Mouse (Mus musculus) testis, adult 2 months (tissue): ENCODE measurements around the gene Lama2. TPM values are rescaled to one million over a fixed set of nuclear protein-coding genes. Genes with fewer than 3 reads are reported as not detected.
"Not testable (repeated sequence)": the region's sequence is repeated elsewhere in the genome, so short reads cannot be mapped to it uniquely, and the experiment has no call there.

Experiments
- H3K27ac ChIP-seq: fragments of 200-500 bp; 2 replicates; pipeline ENCODE4 v1.5.1; 2012; ENCODE audit warnings: low read depth, low read length; ENCODE audit not compliant: control insufficient read depth, insufficient read depth
- H3K27me3 ChIP-seq: fragments of 200-500 bp; 2 replicates; pipeline ENCODE4 v1.6.1; 2012; ENCODE audit warnings: mild to moderate bottlenecking, low read length, moderate library complexity; ENCODE audit not compliant: control insufficient read depth, insufficient read depth
- H3K36me3 ChIP-seq: fragments of 200-500 bp; 2 replicates; pipeline ENCODE4 v1.6.1; 2012; ENCODE audit warnings: mild to moderate bottlenecking, low read length; ENCODE audit not compliant: control insufficient read depth, insufficient read depth
- H3K4me1 ChIP-seq: fragments of 200-500 bp; 2 replicates; pipeline ENCODE4 v1.6.1; 2012; ENCODE audit warnings: low read length; ENCODE audit not compliant: control insufficient read depth, insufficient read depth
- H3K4me3 ChIP-seq: fragments of 200-500 bp; 2 replicates; pipeline ENCODE4 v1.5.1; 2012; ENCODE audit warnings: low read depth, mild to moderate bottlenecking, low read length, moderate library complexity, mixed read lengths; ENCODE audit not compliant: control insufficient read depth
- CTCF ChIP-seq: fragments of 200-500 bp; IDR thresholded peaks from 2 replicates; pipeline ENCODE4 v1.5.1; 2012; ENCODE audit warnings: low read depth, mild to moderate bottlenecking, inconsistent platforms, low read length, moderate library complexity; ENCODE audit not compliant: control insufficient read depth, insufficient read depth, insufficient replicate concordance
- POLR2A ChIP-seq: fragments of 200-500 bp; IDR thresholded peaks from 2 replicates; pipeline ENCODE4 v1.6.1; 2012; ENCODE audit warnings: low read depth, mild to moderate bottlenecking, inconsistent platforms, low read length, moderate library complexity; ENCODE audit not compliant: control insufficient read depth
- polyA plus RNA-seq: library from polyadenylated mRNA; depleted of rRNA; stranded (reverse); fragments of >200 nt; gene quantifications from 2 replicates; pipeline ENCODE4 v1.2.3, GENCODE M21; 2012

The Lama2 gene
- polyA plus RNA-seq, 1 experiment: 6.8 TPM

DNA sequence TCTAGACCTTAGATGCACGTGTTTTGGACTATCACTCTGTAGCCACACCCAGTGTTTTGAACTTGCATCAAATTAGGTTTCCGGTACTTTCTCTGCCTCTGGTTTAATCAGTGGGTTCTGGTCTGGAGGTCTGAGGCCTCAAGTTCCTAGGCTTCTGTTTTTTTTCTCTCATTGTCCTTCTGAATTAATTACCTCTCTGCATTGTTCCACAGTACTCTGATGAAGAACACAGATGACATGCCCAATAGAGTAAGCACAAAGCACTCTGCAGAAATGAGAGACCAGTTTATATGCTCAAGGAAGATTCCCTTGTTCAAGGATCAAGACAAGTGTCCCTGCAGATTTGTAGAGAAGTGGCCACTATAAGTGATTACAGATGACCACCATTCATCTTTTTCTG lies 613.8 kb downstream of the Lama2 start:
- no peak overlapping the region for H3K27ac ChIP-seq
- no peak for TF ChIP-seq POLR2A
- TF ChIP-seq CTCF: no peak

DNA sequence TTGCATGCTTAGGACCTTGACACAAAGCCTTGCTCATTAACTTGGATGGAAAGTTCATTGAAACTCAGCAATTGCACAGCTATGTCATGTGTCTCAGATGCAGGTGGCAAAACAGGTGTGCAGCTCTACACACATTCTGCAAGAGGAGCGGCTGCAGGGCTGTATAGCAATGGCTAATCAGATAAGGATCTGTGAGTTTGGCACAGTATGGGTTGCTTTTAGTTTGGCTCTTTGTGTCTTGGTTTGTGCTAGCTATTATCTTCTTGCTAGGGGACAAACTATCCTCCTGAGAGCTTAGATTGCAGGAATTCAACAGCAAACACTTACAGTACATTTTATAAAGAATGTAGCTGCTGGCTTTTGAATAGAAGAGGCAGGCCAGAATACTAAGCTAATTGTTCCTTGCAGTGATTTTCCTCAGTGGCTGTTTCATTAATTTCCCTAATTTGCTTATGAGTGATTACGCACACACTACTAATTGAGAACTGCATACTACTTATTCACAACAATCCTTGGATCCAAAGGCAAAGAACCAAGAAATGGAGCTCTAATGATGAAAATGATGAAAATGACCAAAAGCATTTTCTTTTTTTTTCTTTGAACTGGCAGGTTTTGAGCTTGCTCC lies 617.9 kb downstream of the Lama2 start:
- Histone ChIP-seq H3K4me1 (no peaks in the 10 kb centered on the region), H3K36me3 (no peaks in the 10 kb centered on the region), H3K27me3 (no peaks in the 10 kb centered on the region), H3K4me3 (no peak overlapping the region), H3K27ac (no peak overlapping the region)
- no peak for TF ChIP-seq POLR2A
- no peak for TF ChIP-seq CTCF

More for the DNA sequence above, 613.8 kb downstream of the Lama2 start:
- Histone ChIP-seq H3K4me1 (no peaks in the 10 kb centered on the region), H3K27me3 (no peaks in the 10 kb centered on the region), H3K4me3 (no peak overlapping the region), H3K36me3 (no peaks in the 10 kb centered on the region)

DNA sequence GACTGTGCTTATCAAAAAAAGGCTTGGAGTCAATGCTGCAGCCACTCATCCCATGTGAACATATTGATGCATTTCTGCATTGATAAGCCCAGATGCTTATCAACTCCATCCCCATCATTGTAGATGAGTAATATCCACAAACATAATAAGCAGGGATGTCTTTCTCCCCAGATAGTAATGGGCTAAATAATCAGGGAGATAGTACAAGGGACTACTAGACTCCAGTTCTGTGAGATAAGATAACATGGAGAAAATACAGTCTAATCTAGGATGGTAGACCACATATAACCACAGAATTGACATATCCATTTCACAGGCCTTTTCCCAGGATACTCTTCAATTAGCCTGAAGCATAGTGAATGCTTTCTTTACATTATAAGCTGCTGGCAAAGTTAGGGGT lies 622.9 kb downstream of the Lama2 start:
- TF ChIP-seq POLR2A: no peak
- no peak for TF ChIP-seq CTCF
- Histone ChIP-seq H3K27ac (no peak overlapping the region), H3K4me3 (no peak overlapping the region), H3K4me1 (no peaks in the 10 kb centered on the region), H3K27me3 (no peaks in the 10 kb centered on the region), H3K36me3 (no peaks in the 10 kb centered on the region)

DNA sequence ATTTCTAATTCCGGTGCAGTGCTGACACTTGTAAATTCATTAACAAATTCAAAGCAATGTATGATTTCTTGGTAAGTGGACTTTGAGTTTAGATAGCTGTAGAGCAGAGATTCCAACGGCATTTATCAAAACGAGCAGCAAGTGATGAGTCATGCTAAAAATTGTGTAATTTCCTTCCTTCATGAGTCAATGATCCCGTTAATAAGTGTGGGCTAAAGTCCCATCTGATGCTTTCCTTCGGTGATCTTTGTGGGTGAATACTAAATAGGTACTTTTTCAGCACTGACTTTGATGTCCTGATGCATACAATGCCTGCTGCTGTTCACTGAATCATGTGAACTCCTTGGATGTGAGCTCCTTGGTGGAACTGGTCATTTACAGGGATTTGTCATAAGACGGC lies 623.6 kb downstream of the Lama2 start:
- H3K4me3 ChIP-seq: no peak overlapping the region
- H3K27me3 ChIP-seq: no peaks in the 10 kb centered on the region
- H3K27ac ChIP-seq: no peak overlapping the region
- TF ChIP-seq CTCF (no peak), POLR2A (no peak)
- H3K36me3 ChIP-seq: no peaks in the 10 kb centered on the region
- no peaks in the 10 kb centered on the region for H3K4me1 ChIP-seq

DNA sequence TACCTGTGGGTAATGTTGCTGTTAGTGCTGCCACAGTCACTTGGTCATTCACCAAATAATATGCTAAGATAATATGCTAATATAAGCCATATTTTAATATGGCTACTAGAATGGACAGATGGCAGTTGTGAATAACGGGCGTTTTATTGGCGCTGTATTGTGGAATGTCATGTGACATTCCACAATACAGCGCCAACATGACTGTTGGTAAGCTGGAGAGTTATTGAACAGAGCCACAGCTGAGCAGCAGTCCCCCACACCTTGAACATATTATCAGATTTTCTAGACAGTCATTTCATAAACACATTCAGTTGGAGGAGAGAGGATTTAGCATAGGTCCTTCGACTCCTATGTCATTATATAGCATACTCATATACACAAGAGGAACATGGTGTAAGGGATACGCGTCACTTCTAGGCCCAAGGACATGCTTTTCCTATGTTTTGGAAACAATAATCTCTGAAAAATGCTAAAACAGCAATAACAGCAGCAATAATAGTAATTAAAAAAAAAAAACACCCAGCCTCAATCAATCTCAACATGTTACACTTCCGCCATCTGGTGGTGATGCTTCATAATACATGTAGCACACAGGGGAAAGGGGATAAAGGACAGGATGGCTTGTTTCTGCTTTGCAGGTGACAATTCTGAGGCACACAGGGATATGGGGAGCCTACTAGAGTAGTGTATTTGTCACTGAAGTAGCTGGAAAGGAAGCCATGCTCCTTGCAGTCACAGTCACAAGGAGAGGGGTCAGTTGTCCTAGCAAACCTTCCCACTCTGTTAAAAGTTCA lies 624.2 kb downstream of the Lama2 start:
- Histone ChIP-seq H3K36me3 (no peaks in the 10 kb centered on the region), H3K27me3 (no peaks in the 10 kb centered on the region), H3K4me3 (no peak overlapping the region), H3K4me1 (no peaks in the 10 kb centered on the region), H3K27ac (no peak overlapping the region)
- TF ChIP-seq POLR2A (no peak), CTCF (no peak)

DNA sequence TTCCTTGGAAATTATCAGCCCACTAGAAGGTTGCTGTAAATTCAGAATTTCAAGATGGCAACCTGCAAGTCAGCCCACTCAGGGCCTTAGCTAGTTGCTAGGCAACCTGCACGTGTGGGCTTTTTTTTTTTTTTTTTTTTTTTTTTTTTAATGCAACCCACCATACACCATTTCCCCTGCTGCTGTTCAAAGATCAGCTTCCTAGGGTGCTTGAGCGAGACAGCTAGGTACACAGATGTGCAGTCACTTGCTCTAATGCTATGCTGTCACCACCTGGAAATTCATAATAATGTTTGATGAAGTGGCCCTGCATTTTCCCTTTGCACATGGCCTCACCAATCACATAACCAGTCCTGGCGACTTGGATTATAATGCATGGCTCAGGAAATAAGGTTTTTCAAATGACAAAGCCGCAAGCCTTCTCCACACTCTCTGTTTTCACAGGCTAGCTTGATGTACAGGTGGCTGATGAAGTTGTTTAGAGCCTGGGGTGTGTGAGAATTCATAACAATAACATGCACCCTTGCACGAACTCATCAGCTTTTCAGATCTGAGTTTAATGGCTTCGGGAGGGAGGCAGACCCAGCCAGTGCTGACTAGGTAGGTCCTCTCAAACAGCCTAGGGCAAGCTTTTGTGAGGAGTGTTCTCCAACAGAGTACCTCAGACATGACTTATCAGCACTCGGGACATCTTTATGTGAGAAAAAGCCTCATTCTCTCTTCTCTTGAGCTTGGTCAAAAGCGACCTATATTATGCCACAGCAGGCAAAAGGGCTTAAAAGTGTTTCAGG lies 625.4 kb downstream of the Lama2 start:
- Histone ChIP-seq H3K36me3 (no peaks in the 10 kb centered on the region), H3K4me3 (no peak overlapping the region), H3K27ac (no peak overlapping the region), H3K4me1 (no peaks in the 10 kb centered on the region), H3K27me3 (no peaks in the 10 kb centered on the region)
- no peak for TF ChIP-seq CTCF
- no peak for TF ChIP-seq POLR2A

DNA sequence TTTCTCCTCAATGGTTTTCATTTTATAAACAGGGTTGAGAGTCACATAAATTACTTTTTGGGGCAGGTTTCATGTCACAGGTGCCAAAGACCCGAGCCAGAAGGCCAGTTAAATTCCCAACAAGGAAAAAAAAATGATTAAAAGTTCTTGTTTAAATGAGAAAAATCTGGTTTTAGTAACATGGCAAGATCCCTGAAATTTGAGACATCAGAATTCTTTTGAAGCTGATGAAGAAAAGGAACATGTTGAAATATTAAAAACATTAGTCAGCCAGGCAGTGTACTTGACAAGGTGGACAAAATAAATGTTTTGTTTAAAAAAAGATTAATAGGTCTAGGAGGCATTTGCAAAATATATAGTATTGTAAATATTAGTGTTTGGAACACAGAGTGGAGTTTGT lies 634.1 kb downstream of the Lama2 start:
- Histone ChIP-seq H3K4me1 (no peaks in the 10 kb centered on the region), H3K27ac (no peak overlapping the region), H3K4me3 (no peak overlapping the region), H3K36me3 (no peaks in the 10 kb centered on the region), H3K27me3 (no peaks in the 10 kb centered on the region)
- TF ChIP-seq CTCF: no peak
- no peak for TF ChIP-seq POLR2A

DNA sequence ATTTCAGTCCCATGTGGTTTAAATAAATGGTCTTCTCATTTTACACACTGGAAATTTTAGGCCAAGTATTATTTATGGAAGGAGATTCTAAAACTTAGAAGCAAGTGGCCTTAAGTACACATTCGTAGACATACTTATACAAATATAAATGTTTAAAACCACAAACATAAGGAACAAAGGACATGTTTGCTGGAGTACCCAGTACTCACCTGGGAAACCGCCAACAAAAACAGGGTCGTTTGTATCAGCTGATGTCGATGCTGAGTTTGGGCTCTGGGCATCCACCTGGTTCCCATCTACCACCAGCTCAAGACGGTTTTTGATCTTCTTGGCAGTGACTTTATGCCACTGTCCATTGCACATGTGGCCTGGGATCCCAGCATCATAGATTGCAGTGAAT lies 635.5 kb downstream of the Lama2 start:
- not testable (repeated sequence) for H3K27me3 ChIP-seq, H3K4me1 ChIP-seq, H3K36me3 ChIP-seq, H3K27ac ChIP-seq, H3K4me3 ChIP-seq
